Mouse (Mus musculus) embryonic facial prominence, embryonic 10.5 days (tissue): ENCODE measurements at regions not wholly inside any gene's neighbourhood (a gene's known extent, or its start where the extent isn't known, plus 50 kb on each side); places are given as distances from the start of the nearest gene placed in this dataset.

Experiments
- DNase-seq: peaks from one replicate; pipeline ENCODE4 v3.0.0-alpha.2; 2017; ENCODE audit warnings: low spot score
- H3K27ac ChIP-seq: fragments of 300-500 bp; sonication (generic); replicated peaks from 2 replicates; pipeline ENCODE4 v1.5.1; 2016; ENCODE audit warnings: mild to moderate bottlenecking
- H3K27me3 ChIP-seq: fragments of 300-500 bp; sonication (generic); replicated peaks from 2 replicates; pipeline ENCODE4 v1.6.1; 2016; ENCODE audit warnings: low read depth, mild to moderate bottlenecking; ENCODE audit not compliant: poor library complexity, severe bottlenecking
- H3K36me3 ChIP-seq: fragments of 300-500 bp; sonication (generic); replicated peaks from 2 replicates; pipeline ENCODE4 v1.6.1; 2016; ENCODE audit warnings: mild to moderate bottlenecking, moderate library complexity
- H3K4me1 ChIP-seq: fragments of 300-500 bp; sonication (generic); 2 replicates; pipeline ENCODE4 v1.6.1; 2016
- H3K4me3 ChIP-seq: fragments of 300-500 bp; sonication (generic); 2 replicates; pipeline ENCODE4 v1.5.1; 2016; ENCODE audit warnings: mild to moderate bottlenecking, moderate library complexity
- H3K9me3 ChIP-seq: fragments of 300-500 bp; sonication (generic); 2 replicates; pipeline ENCODE4 v1.6.1; 2016; ENCODE audit warnings: mild to moderate bottlenecking
- WGBS: fragments of 180-500 bp; shearing (Covaris S2); methylation state at CpG from one replicate; pipeline ENCODE4 v1.1.7; 2016; 5-methylcytosine and 5-hydroxymethylcytosine counted together

- WGBS: 67% methylated on average over 9 of the region's 9 CpGs
- H3K36me3 ChIP-seq: no peaks in the 10 kb centered on the region
- H3K9me3 ChIP-seq: no peaks in the 10 kb centered on the region
- no peaks in the 10 kb centered on the region; the same call in 1 of the 2 replicates for H3K4me1 ChIP-seq
- no peak overlapping the region for H3K27ac ChIP-seq
- peak; percentile 59 for DNase-seq
- H3K27me3 ChIP-seq: peaks cover 28% of the 10 kb centered on the region; the same call in 1 of the 2 replicates
- H3K4me3 ChIP-seq: no peak overlapping the region
Measured at GRCm38 (mm10) chr9:100359934-100360716, 126.5 kb downstream of the Il20rb start.

GRCm38 (mm10) chr9:100357553-100357952 is 129.0 kb downstream of the Il20rb start:
- no peaks in the 10 kb centered on the region; the same call in 1 of the 2 replicates for H3K4me1 ChIP-seq
- WGBS: 52% methylated on average over 12 of the region's 12 CpGs
- H3K27ac ChIP-seq: no peak overlapping the region
- H3K9me3 ChIP-seq: no peaks in the 10 kb centered on the region
- DNase-seq: no peak
- no peaks in the 10 kb centered on the region for H3K36me3 ChIP-seq
- no peak overlapping the region for H3K4me3 ChIP-seq
- peaks cover 28% of the 10 kb centered on the region; the same call in 1 of the 2 replicates for H3K27me3 ChIP-seq

DNA sequence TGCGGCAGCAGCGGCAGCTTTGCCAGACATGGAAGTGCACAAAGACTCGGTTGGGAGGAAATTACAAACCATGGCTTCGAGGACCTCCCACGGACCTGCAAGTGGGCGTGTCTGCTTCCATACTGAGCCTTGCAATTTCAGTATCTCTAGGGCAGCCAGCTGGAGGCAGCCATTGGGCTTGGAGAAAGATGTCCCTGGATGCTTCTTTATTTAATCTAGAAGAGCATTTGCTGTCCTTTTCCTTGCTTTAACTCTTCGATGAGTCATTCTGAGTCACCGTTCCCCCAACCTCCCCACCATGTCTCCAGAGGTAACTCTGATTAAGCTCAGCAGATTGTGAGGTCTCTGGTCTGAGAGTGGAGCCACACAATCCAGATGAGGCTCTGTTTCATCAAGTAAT is 145.8 kb downstream of the Il20rb start:
- no peak overlapping the region for H3K4me3 ChIP-seq
- H3K27me3 ChIP-seq: no peaks in the 10 kb centered on the region
- no peak overlapping the region for H3K27ac ChIP-seq
- WGBS: 80% methylated on average over 8 of the region's 8 CpGs
- DNase-seq: no peak
- H3K36me3 ChIP-seq: no peaks in the 10 kb centered on the region
- H3K9me3 ChIP-seq: no peaks in the 10 kb centered on the region
- H3K4me1 ChIP-seq: no peaks in the 10 kb centered on the region

- no peaks in the 10 kb centered on the region for H3K4me1 ChIP-seq
- 63% methylated on average over 5 of the region's 5 CpGs for WGBS
- no peaks in the 10 kb centered on the region for H3K36me3 ChIP-seq
- H3K4me3 ChIP-seq: no peak overlapping the region
- DNase-seq: no peak
- no peak overlapping the region for H3K27ac ChIP-seq
- H3K9me3 ChIP-seq: no peaks in the 10 kb centered on the region
- no peaks in the 10 kb centered on the region for H3K27me3 ChIP-seq
Measured at GRCm38 (mm10) chr9:100307765-100308164, 178.8 kb downstream of the Il20rb start.

GRCm38 (mm10) chr9:100307364-100307763 is 179.2 kb downstream of the Il20rb start:
- H3K9me3 ChIP-seq: no peaks in the 10 kb centered on the region
- no peak overlapping the region for H3K27ac ChIP-seq
- no peak for DNase-seq
- 74% methylated on average over 2 of the region's 2 CpGs for WGBS
- no peak overlapping the region for H3K4me3 ChIP-seq
- no peaks in the 10 kb centered on the region for H3K36me3 ChIP-seq
- no peaks in the 10 kb centered on the region for H3K27me3 ChIP-seq
- no peaks in the 10 kb centered on the region for H3K4me1 ChIP-seq

- H3K27ac ChIP-seq: no peak overlapping the region
- no peaks in the 10 kb centered on the region for H3K9me3 ChIP-seq
- H3K4me3 ChIP-seq: no peak overlapping the region
- no peaks in the 10 kb centered on the region for H3K4me1 ChIP-seq
- H3K36me3 ChIP-seq: no peaks in the 10 kb centered on the region
- no peaks in the 10 kb centered on the region for H3K27me3 ChIP-seq
- DNase-seq: no peak
- WGBS: 74% methylated on average over 6 of the region's 6 CpGs
Measured at GRCm38 (mm10) chr9:100303762-100304161, 182.8 kb downstream of the Il20rb start.

- 67% methylated on average over 12 of the region's 12 CpGs for WGBS
- no peak overlapping the region for H3K27ac ChIP-seq
- no peaks in the 10 kb centered on the region for H3K9me3 ChIP-seq
- H3K4me1 ChIP-seq: no peaks in the 10 kb centered on the region
- no peaks in the 10 kb centered on the region for H3K27me3 ChIP-seq
- H3K4me3 ChIP-seq: no peak overlapping the region
- peak; percentile 22 for DNase-seq
- no peaks in the 10 kb centered on the region for H3K36me3 ChIP-seq
Measured at GRCm38 (mm10) chr9:100301613-100302012, 185.0 kb downstream of the Il20rb start.

GRCm38 (mm10) chr9:100277361-100277760 is 209.2 kb downstream of the Il20rb start:
- Histone ChIP-seq H3K4me3 (no peak overlapping the region), H3K27me3 (0 out of 2 replicates have a peak, but pooled peaks cover 3% of the 10 kb centered on the region), H3K27ac (no peak overlapping the region), H3K4me1 (peaks cover 8% of the 10 kb centered on the region), H3K9me3 (no peaks in the 10 kb centered on the region), H3K36me3 (no peaks in the 10 kb centered on the region)
- DNase-seq: no peak
- 85% methylated on average over 13 of the region's 13 CpGs for WGBS

DNA sequence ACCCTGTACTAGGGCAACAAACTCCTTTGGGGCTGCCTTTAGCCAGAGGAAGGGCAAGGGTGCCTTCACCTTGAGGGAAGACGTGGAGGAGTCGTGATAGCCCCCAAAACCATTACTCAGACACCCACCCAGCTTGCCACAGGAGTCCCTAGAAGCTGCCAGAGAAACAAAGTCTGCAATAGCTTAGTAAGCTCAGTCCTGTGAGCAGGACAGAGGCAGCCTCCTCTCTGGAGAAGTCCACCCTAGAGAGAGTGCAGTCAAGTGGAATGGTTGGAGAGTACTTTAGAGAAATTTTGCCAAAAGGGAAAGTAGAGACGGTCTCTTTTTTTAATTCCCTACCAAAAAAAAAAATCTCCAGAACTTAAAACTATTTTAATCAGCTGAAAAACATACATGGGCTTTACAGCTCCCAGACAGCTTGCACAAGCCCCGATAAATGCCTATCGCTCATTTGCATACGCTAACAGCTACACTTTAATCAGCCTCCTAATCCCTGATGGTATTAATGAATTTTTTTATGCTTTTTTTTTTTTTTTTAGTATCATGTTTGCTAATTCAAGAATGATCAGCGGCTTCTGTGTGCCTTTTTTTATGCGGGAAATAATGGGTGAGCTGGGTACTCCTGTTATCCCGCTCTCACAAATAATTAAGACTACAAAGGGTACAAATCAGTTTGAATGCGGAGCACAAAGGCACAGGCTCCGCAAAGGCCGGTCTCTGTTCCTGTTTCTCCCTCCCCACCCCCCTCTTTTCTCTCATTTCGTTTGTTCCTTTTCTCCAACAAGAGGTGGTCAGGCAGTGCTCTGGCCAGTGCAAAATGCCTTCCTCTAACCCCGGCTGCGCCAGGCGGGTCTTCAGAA is 219.8 kb downstream of the Il20rb start:
- DNase-seq: peak; percentile 30
- peak overlapping the region; percentile 14; the same call in 1 of the 2 replicates for H3K27ac ChIP-seq
- peaks cover 12% of the 10 kb centered on the region; the same call in 1 of the 2 replicates for H3K4me1 ChIP-seq
- H3K27me3 ChIP-seq: peaks cover 34% of the 10 kb centered on the region
- H3K9me3 ChIP-seq: no peaks in the 10 kb centered on the region
- no peaks in the 10 kb centered on the region for H3K36me3 ChIP-seq
- H3K4me3 ChIP-seq: 0 out of 2 replicates have a peak overlapping the region, but pooled peaks have one; percentile 15
- WGBS: 21% methylated on average over 16 of the region's 16 CpGs

- Histone ChIP-seq H3K4me3 (no peak overlapping the region), H3K27me3 (no peaks in the 10 kb centered on the region), H3K4me1 (peaks cover 3% of the 10 kb centered on the region; the same call in 1 of the 2 replicates), H3K36me3 (no peaks in the 10 kb centered on the region), H3K27ac (no peak overlapping the region), H3K9me3 (no peaks in the 10 kb centered on the region)
- no peak for DNase-seq
- WGBS: 81% methylated on average over 10 of the region's 10 CpGs
Measured at GRCm38 (mm10) chr9:100252409-100252808, 234.2 kb downstream of the Il20rb start.
